Mouse (Mus musculus) CD4-positive, CD25-positive, alpha-beta regulatory T cell, adult 4 months (primary cell): ENCODE data around the gene Cish. TPM values are rescaled to one million over a fixed set of nuclear protein-coding genes. Genes with fewer than 3 reads are reported as not detected.

Experiments
- ATAC-seq: one replicate; pipeline ENCODE4 v1.8.0; 2017
- polyA plus RNA-seq, 2 experiments: library from polyadenylated mRNA; unstranded; fragments of 100-300 nt; shearing (Covaris generic); gene quantifications; one replicate each; pipeline ENCODE4 v1.2.1; 2017

Gene Cish
- polyA plus RNA-seq, 2 experiments from 2014 or later, result 102 to 161 TPM

DNA sequence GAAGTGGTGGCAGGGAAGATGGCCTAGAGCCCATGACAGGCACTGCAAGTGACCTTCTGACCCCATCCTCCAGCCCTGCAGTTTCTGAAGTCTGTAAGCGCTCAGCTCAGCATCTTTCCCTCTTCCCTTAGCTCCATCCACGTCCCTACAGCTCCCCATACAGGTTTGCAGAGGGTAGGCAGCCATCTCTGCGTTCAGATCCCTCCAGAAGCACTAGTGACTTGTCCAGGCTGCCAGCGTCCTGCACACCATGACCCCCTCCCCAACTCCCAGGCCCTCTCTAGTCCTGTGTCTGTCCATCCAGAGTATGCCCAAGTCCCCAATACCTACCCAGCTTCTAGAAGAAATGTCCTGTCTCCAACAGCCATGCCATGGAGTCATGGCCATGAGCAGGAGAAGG is 17.7 kb upstream of the Cish start:
- ATAC-seq, result no peak

- ATAC-seq, result peak; percentile 60
Measured at GRCm38 (mm10) chr9:107278527-107279377, 17.1 kb upstream of the Cish start.

- ATAC-seq, result peak; percentile 27
Measured at GRCm38 (mm10) chr9:107279378-107280321, 16.2 kb upstream of the Cish start.

DNA sequence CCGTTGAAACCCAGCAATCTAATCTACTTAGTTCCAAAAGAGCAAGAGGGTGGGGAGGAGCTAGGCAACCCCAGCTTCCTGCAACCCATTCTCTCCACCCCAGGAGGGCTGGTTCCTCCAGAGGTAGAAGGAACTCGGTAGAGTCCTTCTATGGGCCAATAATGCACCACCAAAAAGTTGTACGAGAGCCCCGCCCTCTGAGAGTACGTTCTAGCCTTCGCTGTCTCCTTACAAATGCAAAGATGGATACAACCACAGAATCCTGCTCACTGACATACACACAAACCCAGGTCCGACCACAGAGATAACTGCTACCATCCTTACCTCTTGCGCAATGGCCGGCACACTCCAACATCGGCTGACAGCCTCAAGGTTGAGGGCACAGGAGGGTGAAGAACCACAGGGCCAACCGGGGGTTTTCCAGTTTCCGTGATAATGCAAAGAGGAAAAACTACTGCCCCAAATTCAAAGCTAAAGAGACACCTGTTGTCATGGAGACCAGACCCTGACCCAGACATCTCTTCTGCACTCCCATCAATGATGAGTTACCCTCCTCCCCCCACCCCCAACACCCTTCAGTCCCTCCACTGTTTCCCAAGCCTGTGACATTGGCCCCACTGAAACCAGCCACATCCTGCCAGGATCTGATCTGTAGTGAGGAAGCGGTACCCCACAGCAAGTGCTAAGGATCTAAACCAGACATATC is 15.4 kb upstream of the Cish start:
- ATAC-seq, result peak; percentile 76

- no peak for ATAC-seq
Measured at GRCm38 (mm10) chr9:107281241-107281987, 14.4 kb upstream of the Cish start.

GRCm38 (mm10) chr9:107282951-107283350 is 12.9 kb upstream of the Cish start:
- ATAC-seq, result no peak

GRCm38 (mm10) chr9:107285009-107285408 is 10.8 kb upstream of the Cish start:
- no peak for ATAC-seq

- ATAC-seq, result no peak
Measured at GRCm38 (mm10) chr9:107287294-107287693, 8.5 kb upstream of the Cish start.

GRCm38 (mm10) chr9:107288105-107288650 is 7.6 kb upstream of the Cish start:
- ATAC-seq, result no peak

DNA sequence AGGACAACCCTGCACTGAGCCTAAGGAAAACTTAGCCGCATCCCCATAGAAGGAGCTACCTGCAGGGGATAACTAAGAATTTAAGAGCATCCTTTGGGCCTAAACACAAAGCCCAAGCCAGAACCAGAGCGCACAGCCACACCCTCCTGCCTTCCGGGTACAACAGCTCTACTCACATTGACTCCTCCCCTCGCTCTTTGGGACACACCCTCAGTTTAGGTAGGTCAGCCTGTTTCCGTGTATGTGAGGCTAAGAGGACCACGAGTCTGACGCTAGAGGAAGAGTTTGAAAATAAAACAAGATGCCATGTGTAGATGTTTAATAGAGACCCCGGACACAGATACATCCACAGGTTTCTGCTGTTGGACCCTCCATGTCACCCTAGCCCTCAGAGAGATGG is 7.1 kb upstream of the Cish start:
- ATAC-seq, result peak; percentile 82

DNA sequence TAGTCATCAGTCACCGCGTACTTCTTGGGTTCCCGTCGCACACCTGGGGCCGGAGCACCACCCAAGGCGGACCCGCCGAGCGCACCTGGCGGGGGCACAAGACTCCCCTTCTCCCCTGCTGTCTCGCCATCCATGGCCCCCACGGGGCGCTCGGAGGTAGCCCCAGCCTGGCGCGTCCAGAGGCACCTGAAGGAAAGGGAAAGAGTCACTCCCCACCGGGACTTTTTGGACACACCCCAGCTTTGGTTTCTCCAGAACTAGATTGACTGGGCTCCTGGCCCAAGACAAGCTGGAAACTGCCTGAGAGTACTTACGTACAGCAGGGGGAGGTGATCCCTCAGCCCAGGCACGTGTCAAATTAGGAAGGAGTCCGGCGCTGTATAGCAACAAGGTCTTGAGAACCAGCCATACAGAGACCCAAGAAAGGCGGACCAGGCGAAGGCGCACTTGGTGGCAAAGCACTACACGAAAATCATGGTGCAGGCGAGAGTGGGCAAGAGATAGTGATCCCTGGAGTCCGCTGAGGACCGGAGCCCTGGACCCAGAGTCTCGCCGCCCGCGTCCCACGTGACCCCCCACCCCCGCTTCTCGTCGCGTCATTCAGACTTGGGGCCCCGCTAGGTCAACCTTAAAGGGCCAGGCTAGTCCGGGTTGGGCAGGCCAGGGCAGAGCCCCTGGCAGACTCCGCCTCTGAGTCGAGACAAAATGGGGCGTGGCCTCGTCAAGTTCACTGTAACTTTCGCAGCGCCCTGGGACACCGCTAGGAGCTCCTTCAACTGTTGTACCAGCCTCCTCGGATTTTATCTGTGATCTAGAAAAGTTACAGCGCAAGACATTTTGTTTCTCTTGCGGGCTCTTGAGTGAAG is 6.4 kb upstream of the Cish start, which contains the start of gene Mapkapk3:
Mapkapk3 (minus strand) TSS at position 667 of the 866 bp plus-strand sequence.
- ATAC-seq, result peak; percentile 77

DNA sequence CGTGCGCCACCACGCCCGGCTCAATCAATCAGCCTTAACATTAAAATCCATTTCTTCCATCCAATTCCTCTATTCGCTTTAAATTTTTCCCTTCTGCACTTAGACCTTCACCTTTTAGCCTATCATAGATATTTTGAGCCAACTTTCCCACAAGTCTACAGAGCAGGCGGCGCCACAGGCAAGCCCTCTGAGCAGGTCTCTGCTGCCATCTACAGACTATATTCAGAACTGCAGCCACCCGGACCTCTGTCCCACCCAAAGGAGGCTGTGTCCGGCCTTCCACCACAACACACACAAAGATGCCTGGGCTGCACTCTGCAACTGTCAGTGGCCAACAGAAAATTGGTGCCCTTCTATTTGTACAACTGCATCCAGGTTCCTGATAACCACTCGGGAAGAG is 4.9 kb upstream of the Cish start:
- no peak for ATAC-seq

DNA sequence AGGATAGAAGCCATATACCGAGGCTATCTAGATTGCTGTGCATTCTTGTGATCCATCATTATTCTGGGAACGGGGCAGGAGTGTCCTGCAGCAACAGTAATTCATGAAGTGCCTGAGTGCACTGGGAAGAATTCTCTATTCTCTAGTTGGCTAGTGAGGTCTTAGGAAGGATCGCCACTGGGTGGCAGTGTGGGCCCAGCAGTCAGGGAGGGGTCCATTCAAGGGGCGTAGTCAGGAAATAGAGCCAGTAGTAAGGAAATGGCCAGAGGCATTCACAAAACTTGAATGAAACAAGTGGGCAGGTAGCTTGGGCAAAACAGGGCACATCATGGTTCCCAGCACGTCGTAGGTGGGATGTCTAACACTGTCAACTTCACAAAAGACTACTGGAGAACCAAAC is 1.6 kb upstream of the Cish start:
- ATAC-seq, result no peak

GRCm38 (mm10) chr9:107295616-107296015 is 210 bp upstream of the Cish start:
- ATAC-seq, result peak; percentile 69

DNA sequence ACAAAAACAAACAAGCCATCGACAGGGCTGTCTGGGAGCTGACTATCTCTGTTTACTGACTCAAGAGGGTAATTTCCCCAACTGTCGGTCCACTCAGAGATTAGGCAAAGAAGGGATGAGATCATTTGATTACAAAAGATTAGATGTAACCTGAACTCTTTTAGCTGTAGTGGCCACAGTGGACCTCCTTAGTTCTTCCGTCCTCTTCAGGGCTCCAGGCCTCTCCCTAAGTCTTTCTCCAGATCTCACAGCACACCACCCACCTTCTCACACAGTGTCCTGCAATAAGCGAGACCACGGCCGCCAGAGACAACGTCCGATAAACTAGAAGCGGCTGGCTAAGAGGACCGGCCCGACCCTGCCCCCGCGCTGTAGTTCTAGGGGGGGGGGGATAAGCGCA is 215 bp downstream of the Cish start:
- peak; percentile 51 for ATAC-seq

GRCm38 (mm10) chr9:107296501-107296965 is 707 bp downstream of the Cish start:
- ATAC-seq, result peak; percentile 67

- ATAC-seq, result no peak
Measured at GRCm38 (mm10) chr9:107297059-107297458, 1.2 kb downstream of the Cish start.

GRCm38 (mm10) chr9:107297658-107298057 is 1.8 kb downstream of the Cish start:
- ATAC-seq, result no peak

DNA sequence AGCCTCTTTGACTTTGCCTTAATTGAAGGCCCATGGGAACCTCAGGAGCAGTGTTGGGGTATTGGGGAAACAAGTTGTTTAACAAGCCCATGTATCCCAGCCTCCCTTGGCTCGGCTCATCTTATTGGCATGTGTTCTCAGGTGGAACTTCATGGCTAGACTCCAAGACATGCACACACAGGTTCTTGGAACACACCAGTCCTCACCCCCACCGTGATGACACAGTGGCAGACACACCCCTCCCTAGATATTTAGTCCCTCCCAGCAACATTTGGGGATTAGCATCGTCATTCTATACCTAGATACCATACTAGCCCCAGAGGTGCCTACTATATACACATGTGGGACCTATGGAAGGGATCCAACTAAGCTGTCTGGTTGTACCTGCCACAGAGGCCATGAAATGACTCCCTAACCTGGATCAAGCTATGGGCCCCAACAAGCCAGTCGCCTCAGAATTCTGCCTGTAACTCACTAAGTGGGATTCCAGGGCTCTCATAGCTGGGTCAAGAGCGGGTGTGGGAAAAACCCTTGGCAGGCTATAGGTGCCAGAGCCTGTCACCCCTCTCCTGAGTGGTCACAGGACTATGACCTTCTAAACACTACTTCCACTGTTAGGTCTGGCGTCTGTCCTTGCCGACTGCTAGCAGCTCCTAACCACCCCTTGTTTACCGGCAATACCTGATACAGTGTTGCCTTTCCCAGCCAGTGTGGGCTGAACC is 2.4 kb downstream of the Cish start:
- no peak for ATAC-seq

DNA sequence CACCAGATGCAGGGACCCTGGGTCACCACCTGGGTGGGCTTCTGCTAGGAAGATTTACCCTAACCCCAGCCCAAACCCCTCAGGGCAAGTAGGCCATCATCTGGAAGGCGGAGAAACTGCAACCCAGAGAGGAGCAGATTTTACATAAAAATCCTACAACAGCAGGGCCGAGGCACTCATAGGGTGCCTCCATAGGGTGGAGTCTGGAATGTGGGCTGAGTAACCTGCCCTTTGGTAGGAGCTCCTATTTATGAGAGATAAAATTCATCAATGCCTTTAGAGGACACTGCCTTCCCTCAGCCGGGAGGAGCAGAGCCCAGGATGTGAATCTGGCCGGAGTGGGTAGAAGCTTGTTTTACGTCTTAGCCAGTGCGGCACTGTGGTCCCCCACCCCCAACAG is 3.0 kb downstream of the Cish start:
- no peak for ATAC-seq
